Mouse (Mus musculus) neutrophil, adult 5-6 weeks (primary cell): ENCODE data around the gene 1190002N15Rik. TPM values are rescaled to one million over a fixed set of nuclear protein-coding genes. Genes with fewer than 3 reads are reported as not detected.
A peak's percentile ranks its signal among the peaks of the same experiment; 100 is the strongest.

Experiments used
- ATAC-seq: fragments of 151-379, 151-347 bp; 2 replicates; pipeline ENCODE4 v1.8.0; 2017; ENCODE audit warnings: mild to moderate bottlenecking, moderate TSS enrichment; ENCODE audit not compliant: insufficient number of reproducible peaks, poor library complexity, low FRiP score, severe bottlenecking; ENCODE audit errors: extremely low read depth
- total RNA-seq: library from RNA; stranded (forward); fragments of 200-1000 nt; gene quantifications from 2 replicates; pipeline ENCODE4 v1.2.3, GENCODE M21; 2017

1190002N15Rik gene
- total RNA-seq, 1 experiment from 2014 or later, result 9.1 TPM

- ATAC-seq, result no peak
Observed at GRCm38 (mm10) chr9:94534226-94534625, 3.7 kb downstream of the 1190002N15Rik start.

- ATAC-seq, result no peak
Observed at GRCm38 (mm10) chr9:94533641-94534040, 4.2 kb downstream of the 1190002N15Rik start.

- ATAC-seq, result no peak
Observed at GRCm38 (mm10) chr9:94529987-94530386, 7.9 kb downstream of the 1190002N15Rik start.

- ATAC-seq, result no peak
Observed at GRCm38 (mm10) chr9:94529146-94529746, 8.6 kb downstream of the 1190002N15Rik start.

- no peak for ATAC-seq
Observed at GRCm38 (mm10) chr9:94526473-94526872, 11.4 kb downstream of the 1190002N15Rik start.

GRCm38 (mm10) chr9:94512246-94512645 lies 25.6 kb downstream of the 1190002N15Rik start:
- ATAC-seq, result peak; percentile 87; the same call in 1 of the 2 replicates

- no peak for ATAC-seq
Observed at GRCm38 (mm10) chr9:94511139-94511538, 26.7 kb downstream of the 1190002N15Rik start.

GRCm38 (mm10) chr9:94506980-94507379 lies 30.9 kb downstream of the 1190002N15Rik start:
- ATAC-seq, result no peak

- no peak for ATAC-seq
Observed at GRCm38 (mm10) chr9:94491467-94491866, 46.4 kb downstream of the 1190002N15Rik start.

- ATAC-seq, result no peak
Observed at GRCm38 (mm10) chr9:94487976-94488375, 49.9 kb downstream of the 1190002N15Rik start.

- no peak for ATAC-seq
Observed at GRCm38 (mm10) chr9:94483291-94483879, 54.5 kb downstream of the 1190002N15Rik start.

- ATAC-seq, result no peak
Observed at GRCm38 (mm10) chr9:94482215-94482975, 55.5 kb downstream of the 1190002N15Rik start.

GRCm38 (mm10) chr9:94481057-94481456 lies 56.8 kb downstream of the 1190002N15Rik start:
- no peak for ATAC-seq

- ATAC-seq, result no peak
Observed at GRCm38 (mm10) chr9:94479382-94479781, 58.5 kb downstream of the 1190002N15Rik start.

- no peak for ATAC-seq
Observed at GRCm38 (mm10) chr9:94478954-94479353, 58.9 kb downstream of the 1190002N15Rik start.

GRCm38 (mm10) chr9:94475973-94476372 lies 61.9 kb downstream of the 1190002N15Rik start:
- ATAC-seq, result no peak

- ATAC-seq, result no peak
Observed at GRCm38 (mm10) chr9:94473898-94474297, 64.0 kb downstream of the 1190002N15Rik start.

- ATAC-seq, result no peak
Observed at GRCm38 (mm10) chr9:94472963-94473582, 64.8 kb downstream of the 1190002N15Rik start.

GRCm38 (mm10) chr9:94471485-94471884 lies 66.4 kb downstream of the 1190002N15Rik start:
- no peak for ATAC-seq
